Mouse (Mus musculus) heart, embryonic 11.5 days (tissue): Measurements from ENCODE around the gene Tcf7l2. TPM values are rescaled to one million over a fixed set of nuclear protein-coding genes. Genes with fewer than 3 reads are reported as not detected.

Experiments used
- ATAC-seq: fragments of 200-750 bp; cut with Nextera tagmentation; replicated peaks from 2 replicates; pipeline ENCODE4 v1.8.0; 2017; ENCODE audit warnings: moderate library complexity; ENCODE audit not compliant: insufficient number of reproducible peaks, low FRiP score, low TSS enrichment
- H3K27ac ChIP-seq: fragments of 300-500 bp; sonication (generic); 2 replicates; pipeline ENCODE4 v1.5.1; 2014; ENCODE audit warnings: mild to moderate bottlenecking, low read depth, low read length
- H3K27me3 ChIP-seq: fragments of 300-500 bp; sonication (generic); 2 replicates; pipeline ENCODE4 v1.6.1; 2014; ENCODE audit warnings: mild to moderate bottlenecking, low read length, mixed read lengths; ENCODE audit not compliant: control insufficient read depth, insufficient read depth
- H3K36me3 ChIP-seq: fragments of 300-500 bp; sonication (generic); 2 replicates; pipeline ENCODE4 v1.6.1; 2014; ENCODE audit warnings: mild to moderate bottlenecking, low read length, moderate library complexity, mixed read lengths; ENCODE audit not compliant: control insufficient read depth, insufficient read depth
- H3K4me1 ChIP-seq: fragments of 300-500 bp; sonication (generic); 2 replicates; pipeline ENCODE4 v1.6.1; 2014; ENCODE audit warnings: low read length; ENCODE audit not compliant: control insufficient read depth, insufficient read depth
- H3K4me2 ChIP-seq: fragments of 300-500 bp; sonication (generic); 2 replicates; pipeline ENCODE4 v1.6.1; 2014; ENCODE audit warnings: mild to moderate bottlenecking, moderate library complexity
- H3K4me3 ChIP-seq: fragments of 300-500 bp; sonication (generic); 2 replicates; pipeline ENCODE4 v1.5.1; 2014; ENCODE audit warnings: low read depth, low read length
- H3K9ac ChIP-seq: fragments of 300-500 bp; sonication (generic); 2 replicates; pipeline ENCODE4 v1.6.1; 2014; ENCODE audit warnings: mild to moderate bottlenecking, low read depth, low read length, moderate library complexity
- H3K9me3 ChIP-seq: fragments of 300-500 bp; sonication (generic); replicated peaks from 2 replicates; pipeline ENCODE4 v1.6.1; 2016; ENCODE audit warnings: low read length; ENCODE audit not compliant: control insufficient read depth
- WGBS: fragments of 180-500 bp; shearing (Covaris S2); extraction: QIAGEN DNeasy Blood & Tissue Kit; methylation state at CpG from one replicate; pipeline ENCODE4 v1.1.7; 2014; ENCODE audit not compliant: insufficient replicate concordance; 5-methylcytosine and 5-hydroxymethylcytosine counted together
- polyA plus RNA-seq: library from polyadenylated mRNA; unstranded; fragments of >200 nt; fragmentation: Nextera tagmentation; extraction: Ambion mirVana; gene quantifications from 2 replicates; pipeline ENCODE4 v1.2.1, GENCODE M21; 2014

Tcf7l2 gene
- polyA plus RNA-seq, 1 experiment from 2014 or later, result 82.0 TPM

- no peak overlapping the region for H3K4me3 ChIP-seq
- peaks cover 5% of the 10 kb centered on the region; the same call in 1 of the 2 replicates for H3K4me1 ChIP-seq
- no peaks in the 10 kb centered on the region for H3K9me3 ChIP-seq
- peak overlapping the region; percentile 42 for H3K4me2 ChIP-seq
- H3K9ac ChIP-seq, result peak overlapping the region; percentile 25; the same call in 1 of the 2 replicates
- no peaks in the 10 kb centered on the region for H3K36me3 ChIP-seq
- peak overlapping the region; percentile 75 for H3K27ac ChIP-seq
- no peaks in the 10 kb centered on the region for H3K27me3 ChIP-seq
- WGBS, result 22% methylated on average over 11 of the region's 11 CpGs
- no peak for ATAC-seq
Observed at GRCm38 (mm10) chr19:55940538-55941252, 199.1 kb downstream of the Tcf7l2 start.

- Histone ChIP-seq H3K27ac (peak overlapping the region; percentile 75), H3K27me3 (no peaks in the 10 kb centered on the region), H3K4me2 (peak overlapping the region; percentile 43), H3K9me3 (no peaks in the 10 kb centered on the region), H3K9ac (peak overlapping the region; percentile 47), H3K36me3 (no peaks in the 10 kb centered on the region), H3K4me3 (peak overlapping the region; percentile 22; the same call in 1 of the 2 replicates), H3K4me1 (peaks cover 5% of the 10 kb centered on the region; the same call in 1 of the 2 replicates)
- ATAC-seq, result peak; percentile 92
- WGBS, result 58% methylated on average over 16 of the region's 16 CpGs
Observed at GRCm38 (mm10) chr19:55941253-55942125, 199.9 kb downstream of the Tcf7l2 start.

GRCm38 (mm10) chr19:55951397-55951796, 209.8 kb downstream of the Tcf7l2 start:
- ATAC-seq, result no peak
- H3K9ac ChIP-seq, result no peak overlapping the region
- H3K9me3 ChIP-seq, result no peaks in the 10 kb centered on the region
- H3K4me3 ChIP-seq, result no peak overlapping the region
- no peaks in the 10 kb centered on the region for H3K36me3 ChIP-seq
- WGBS, result 80% methylated on average over 5 of the region's 5 CpGs
- no peak overlapping the region for H3K27ac ChIP-seq
- no peak overlapping the region for H3K4me2 ChIP-seq
- no peaks in the 10 kb centered on the region for H3K4me1 ChIP-seq
- H3K27me3 ChIP-seq, result no peaks in the 10 kb centered on the region

GRCm38 (mm10) chr19:55953207-55953606, 211.6 kb downstream of the Tcf7l2 start:
- H3K27ac ChIP-seq, result no peak overlapping the region
- no peak overlapping the region for H3K4me3 ChIP-seq
- no peak overlapping the region for H3K4me2 ChIP-seq
- no peak overlapping the region for H3K9ac ChIP-seq
- H3K4me1 ChIP-seq, result no peaks in the 10 kb centered on the region
- no peaks in the 10 kb centered on the region for H3K27me3 ChIP-seq
- no peaks in the 10 kb centered on the region for H3K9me3 ChIP-seq
- H3K36me3 ChIP-seq, result no peaks in the 10 kb centered on the region
- WGBS, result 74% methylated on average over 3 of the region's 3 CpGs
- no peak for ATAC-seq

- Histone ChIP-seq H3K36me3 (no peaks in the 10 kb centered on the region), H3K9me3 (no peaks in the 10 kb centered on the region)
Observed at GRCm38 (mm10) chr19:55955126-55955525, 213.5 kb downstream of the Tcf7l2 start.

GRCm38 (mm10) chr19:55956745-55957144, 215.1 kb downstream of the Tcf7l2 start:
- Histone ChIP-seq H3K4me3 (no peak overlapping the region), H3K9ac (no peak overlapping the region), H3K9me3 (no peaks in the 10 kb centered on the region), H3K27ac (no peak overlapping the region), H3K36me3 (no peaks in the 10 kb centered on the region), H3K4me1 (no peaks in the 10 kb centered on the region), H3K27me3 (no peaks in the 10 kb centered on the region), H3K4me2 (no peak overlapping the region)
- ATAC-seq, result no peak
- 84% methylated on average over 6 of the region's 6 CpGs for WGBS

More at GRCm38 (mm10) chr19:55955126-55955525, 213.5 kb downstream of the Tcf7l2 start:
- Histone ChIP-seq H3K9ac (no peak overlapping the region), H3K27ac (no peak overlapping the region), H3K27me3 (no peaks in the 10 kb centered on the region), H3K4me3 (no peak overlapping the region), H3K4me2 (no peak overlapping the region), H3K4me1 (no peaks in the 10 kb centered on the region)
- no peak for ATAC-seq
- WGBS, result 65% methylated on average over 3 of the region's 3 CpGs

GRCm38 (mm10) chr19:55964421-55964820, 222.8 kb downstream of the Tcf7l2 start:
- Histone ChIP-seq H3K27me3 (no peaks in the 10 kb centered on the region), H3K9ac (no peak overlapping the region), H3K4me1 (no peaks in the 10 kb centered on the region; the same call in 1 of the 2 replicates), H3K36me3 (no peaks in the 10 kb centered on the region), H3K4me2 (no peak overlapping the region), H3K27ac (no peak overlapping the region), H3K4me3 (no peak overlapping the region), H3K9me3 (no peaks in the 10 kb centered on the region)
- no peak for ATAC-seq
- 93% methylated on average over 3 of the region's 3 CpGs for WGBS

GRCm38 (mm10) chr19:55966066-55966465, 224.4 kb downstream of the Tcf7l2 start:
- Histone ChIP-seq H3K4me1 (no peaks in the 10 kb centered on the region; the same call in 1 of the 2 replicates), H3K27ac (no peak overlapping the region), H3K9ac (no peak overlapping the region), H3K9me3 (no peaks in the 10 kb centered on the region), H3K4me2 (no peak overlapping the region), H3K4me3 (no peak overlapping the region), H3K27me3 (no peaks in the 10 kb centered on the region), H3K36me3 (no peaks in the 10 kb centered on the region)
- WGBS, result 19% methylated on average over 7 of the region's 7 CpGs
- ATAC-seq, result no peak
